Mouse (Mus musculus) megakaryocyte-erythroid progenitor cell, adult 5-6 weeks (primary cell): ENCODE results near the gene Zfp872. TPM values are rescaled to one million over a fixed set of nuclear protein-coding genes. Genes with fewer than 3 reads are reported as not detected.

ENCODE experiments used
- total RNA-seq, 2 experiments: library from RNA; stranded (forward) in 1 of 2; stranded (reverse) in 1 of 2; fragments of 200-1000, 215-1000 nt in 1 of 2; fragments of >200 nt in 1 of 2; fragmentation: Nextera tagmentation in 1 of 2; gene quantifications; 2 replicates each; pipeline ENCODE4 v1.2.3; 2014 to 2017

The Zfp872 gene
- total RNA-seq, 2 experiments from 2014 or later = not detected

Other genes starting within 250 kb of the Zfp872 start
- gene Swsap1, start 232.3 kb upstream of the Zfp872 start, total RNA-seq (2014; fragmentation: Nextera tagmentation) = 4.1 and 9.1 TPM in 2 replicates
- gene Swsap1, start 232.3 kb upstream of the Zfp872 start, total RNA-seq (2017) = 1.2 and 4.8 TPM in 2 replicates
- gene Epor, start 224.6 kb upstream of the Zfp872 start, total RNA-seq (2014; fragmentation: Nextera tagmentation) = 109 and 131 TPM in 2 replicates
- 35.2 and 48.6 TPM in 2 replicates for gene Epor, start 224.6 kb upstream of the Zfp872 start, total RNA-seq (2017)
- gene Rgl3, start 198.6 kb upstream of the Zfp872 start, total RNA-seq (2014; fragmentation: Nextera tagmentation) = not detected in 2 replicates
- not detected in 2 replicates for gene Rgl3, start 198.6 kb upstream of the Zfp872 start, total RNA-seq (2017)
- 1.2 TPM in 1 of 2 replicates, not detected in the other for gene Ccdc151, start 185.5 kb upstream of the Zfp872 start, total RNA-seq (2014; fragmentation: Nextera tagmentation)
- not detected in 2 replicates for gene Ccdc151, start 185.5 kb upstream of the Zfp872 start, total RNA-seq (2017)
- 45.7 and 56.7 TPM in 2 replicates for gene Prkcsh, start 185.3 kb upstream of the Zfp872 start, total RNA-seq (2014; fragmentation: Nextera tagmentation)
- gene Prkcsh, start 185.3 kb upstream of the Zfp872 start, total RNA-seq (2017) = 102 and 107 TPM in 2 replicates
- not detected in 2 replicates for gene Elavl3, start 136.1 kb upstream of the Zfp872 start, total RNA-seq (2014; fragmentation: Nextera tagmentation)
- not detected in 2 replicates for gene Elavl3, start 136.1 kb upstream of the Zfp872 start, total RNA-seq (2017)
- gene Gm49318, start 116.8 kb upstream of the Zfp872 start, total RNA-seq (2014; fragmentation: Nextera tagmentation) = not detected in 2 replicates
- not detected in 2 replicates for gene Gm49318, start 116.8 kb upstream of the Zfp872 start, total RNA-seq (2017)
- 10.0 and 11.0 TPM in 2 replicates for gene Zfp653, start 116.7 kb upstream of the Zfp872 start, total RNA-seq (2014; fragmentation: Nextera tagmentation)
- 4.2 and 9.0 TPM in 2 replicates for gene Zfp653, start 116.7 kb upstream of the Zfp872 start, total RNA-seq (2017)
- 35.7 and 37.0 TPM in 2 replicates for gene Ecsit, start 102.7 kb upstream of the Zfp872 start, total RNA-seq (2014; fragmentation: Nextera tagmentation)
- gene Ecsit, start 102.7 kb upstream of the Zfp872 start, total RNA-seq (2017) = 18.6 and 36.6 TPM in 2 replicates
- gene Cnn1, start 88.9 kb upstream of the Zfp872 start, total RNA-seq (2014; fragmentation: Nextera tagmentation) = not detected in 2 replicates
- gene Cnn1, start 88.9 kb upstream of the Zfp872 start, total RNA-seq (2017) = 0.19 TPM in 1 of 2 replicates, not detected in the other
- gene Elof1, start 70.9 kb upstream of the Zfp872 start, total RNA-seq (2014; fragmentation: Nextera tagmentation) = 95.3 and 98.7 TPM in 2 replicates
- gene Elof1, start 70.9 kb upstream of the Zfp872 start, total RNA-seq (2017) = 31.1 and 51.7 TPM in 2 replicates
- gene Acp5, start 52.4 kb upstream of the Zfp872 start, total RNA-seq (2014; fragmentation: Nextera tagmentation) = 11.3 and 19.4 TPM in 2 replicates
- 2.2 and 6.5 TPM in 2 replicates for gene Acp5, start 52.4 kb upstream of the Zfp872 start, total RNA-seq (2017)
- gene Pigyl, start 31.2 kb upstream of the Zfp872 start, total RNA-seq (2014; fragmentation: Nextera tagmentation) = 31.2 and 49.5 TPM in 2 replicates
- gene Pigyl, start 31.2 kb upstream of the Zfp872 start, total RNA-seq (2017) = 22.3 and 42.3 TPM in 2 replicates
- 50.6 and 53.6 TPM in 2 replicates for gene Zfp809, start 37.6 kb downstream of the Zfp872 start, total RNA-seq (2014; fragmentation: Nextera tagmentation)
- gene Zfp809, start 37.6 kb downstream of the Zfp872 start, total RNA-seq (2017) = 34.1 and 44.6 TPM in 2 replicates
- 6.2 and 6.3 TPM in 2 replicates for gene Zfp599, start 71.8 kb downstream of the Zfp872 start, total RNA-seq (2014; fragmentation: Nextera tagmentation)
- 6.7 and 13.7 TPM in 2 replicates for gene Zfp599, start 71.8 kb downstream of the Zfp872 start, total RNA-seq (2017)
- gene Zfp810, start 119.6 kb downstream of the Zfp872 start, total RNA-seq (2014; fragmentation: Nextera tagmentation) = 9.7 and 13.3 TPM in 2 replicates
- 5.6 and 6.3 TPM in 2 replicates for gene Zfp810, start 119.6 kb downstream of the Zfp872 start, total RNA-seq (2017)
- gene Anln, start 201.1 kb downstream of the Zfp872 start, total RNA-seq (2014; fragmentation: Nextera tagmentation) = 79.4 and 93.1 TPM in 2 replicates
- gene Anln, start 201.1 kb downstream of the Zfp872 start, total RNA-seq (2017) = 59.5 and 67.9 TPM in 2 replicates
- gene 9530077C05Rik, start 223.4 kb downstream of the Zfp872 start, total RNA-seq (2014; fragmentation: Nextera tagmentation) = 5.8 and 10.7 TPM in 2 replicates
- gene 9530077C05Rik, start 223.4 kb downstream of the Zfp872 start, total RNA-seq (2017) = 11.7 and 16.4 TPM in 2 replicates